Mouse (Mus musculus): Measurements from ENCODE around the gene Pdk2. TPM values are rescaled to one million over a fixed set of nuclear protein-coding genes. Genes with fewer than 3 reads are reported as not detected.

Pdk2 gene
- polyA plus RNA-seq, 1 experiment from 2014 or later, result 46.5 TPM

DNA sequence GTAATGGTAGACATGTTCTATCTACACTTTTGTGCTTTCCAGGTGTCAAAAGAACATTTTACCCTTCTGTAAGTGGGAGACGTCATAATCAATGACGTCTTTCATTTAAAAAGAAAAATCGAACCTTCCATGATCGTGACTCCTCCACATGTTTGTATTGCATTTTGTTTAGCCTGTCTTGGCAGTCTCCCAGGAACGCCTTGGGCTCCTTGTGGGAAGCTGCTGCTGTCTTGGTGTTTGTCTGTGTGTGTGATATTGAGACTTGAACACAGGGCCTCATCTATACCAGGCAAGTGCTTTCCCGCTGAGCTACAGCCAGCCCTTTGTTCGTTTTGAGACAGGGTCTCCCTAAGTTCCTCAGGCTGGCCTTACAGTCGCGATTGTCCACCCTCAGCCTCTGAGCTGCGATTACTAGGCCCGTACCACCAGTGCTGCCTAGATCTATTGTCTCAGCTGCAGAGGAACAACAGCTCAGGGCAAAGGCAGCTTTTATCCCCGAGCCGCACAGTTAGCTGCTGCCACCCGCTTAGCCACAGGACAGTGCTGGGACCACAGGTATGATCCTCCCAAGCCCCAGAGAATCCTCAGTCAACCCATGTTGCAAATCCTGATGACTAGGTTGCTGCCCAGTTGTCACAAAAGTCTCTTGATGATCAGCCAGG, 2.9 kb downstream of the Pdk2 start:
- WGBS, result 79% methylated on average over 14 of the region's 14 CpGs
- no peak overlapping the region for H3K27ac ChIP-seq (ENCODE audit: low read depth, low read length)
- no peak for ATAC-seq (ENCODE audit: low FRiP score, low TSS enrichment)
- peaks cover 14% of the 10 kb centered on the region; the same call in 1 of the 2 replicates for H3K4me1 ChIP-seq (ENCODE audit: control insufficient read depth, insufficient read depth, low read length)
- H3K4me3 ChIP-seq (ENCODE audit: low read length), result no peak overlapping the region
- no peaks in the 10 kb centered on the region for H3K27me3 ChIP-seq (ENCODE audit: control insufficient read depth, insufficient read depth, low read length)
- no peak overlapping the region for H3K4me2 ChIP-seq (replicated peaks; ENCODE audit: low read depth, low read length)
- peaks cover 6% of the 10 kb centered on the region; the same call in 1 of the 2 replicates for H3K36me3 ChIP-seq (ENCODE audit: control insufficient read depth, insufficient read depth, low read length)
- H3K9ac ChIP-seq (ENCODE audit: low read depth, low read length), result no peak overlapping the region
- H3K9me3 ChIP-seq (ENCODE audit: control insufficient read depth, low read length), result no peaks in the 10 kb centered on the region

DNA sequence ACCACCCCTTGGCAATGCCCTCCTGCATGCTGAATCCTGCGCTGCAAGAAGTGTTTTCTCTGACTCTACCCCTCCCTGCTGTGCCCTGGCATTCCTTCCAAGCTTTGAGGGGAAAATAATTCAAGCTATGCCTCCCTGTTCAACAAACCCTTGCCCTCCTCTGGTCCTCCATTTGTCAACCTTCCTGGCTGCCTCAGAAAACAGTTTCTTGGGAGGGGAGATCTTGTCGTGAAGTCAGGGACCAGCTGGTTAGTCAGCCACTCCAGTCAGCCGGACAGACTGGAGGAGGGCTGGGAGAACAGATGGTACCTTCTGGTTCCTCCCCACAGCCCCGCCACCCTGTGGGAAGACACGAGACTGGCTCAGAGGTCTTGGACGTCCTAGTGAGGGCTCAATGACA, 3.8 kb downstream of the Pdk2 start:
- Histone ChIP-seq H3K4me2 (replicated peaks; ENCODE audit: low read depth, low read length) (no peak overlapping the region), H3K9ac (ENCODE audit: low read depth, low read length) (no peak overlapping the region), H3K27me3 (ENCODE audit: control insufficient read depth, insufficient read depth, low read length) (no peaks in the 10 kb centered on the region), H3K4me1 (ENCODE audit: control insufficient read depth, insufficient read depth, low read length) (peaks cover 15% of the 10 kb centered on the region; the same call in 1 of the 2 replicates), H3K27ac (ENCODE audit: low read depth, low read length) (no peak overlapping the region), H3K9me3 (ENCODE audit: control insufficient read depth, low read length) (no peaks in the 10 kb centered on the region), H3K36me3 (ENCODE audit: control insufficient read depth, insufficient read depth, low read length) (peaks cover 6% of the 10 kb centered on the region; the same call in 1 of the 2 replicates), H3K4me3 (ENCODE audit: low read length) (no peak overlapping the region)
- WGBS, result 46% methylated on average over 6 of the region's 6 CpGs
- ATAC-seq (ENCODE audit: low FRiP score, low TSS enrichment), result no peak

DNA sequence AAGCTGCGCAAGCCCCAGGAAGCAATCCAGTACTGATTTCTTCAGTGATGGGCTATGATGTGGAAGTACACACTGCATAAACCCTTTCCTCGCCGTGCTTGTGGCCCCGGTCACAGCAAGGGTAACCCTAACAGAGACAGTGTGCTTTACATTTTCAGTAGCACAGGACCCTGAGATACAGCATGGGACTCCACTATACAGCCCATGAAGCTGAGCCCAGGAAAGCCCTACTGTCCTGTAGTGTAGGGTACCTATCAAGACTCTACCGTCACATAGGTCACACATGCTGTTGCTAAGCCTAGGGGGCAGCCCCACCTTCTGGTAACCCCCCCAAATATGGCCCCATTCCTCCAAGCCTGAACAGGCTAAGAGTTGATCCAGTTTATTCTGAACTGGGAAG, 4.6 kb downstream of the Pdk2 start:
- Histone ChIP-seq H3K9ac (ENCODE audit: low read depth, low read length) (no peak overlapping the region), H3K27me3 (ENCODE audit: control insufficient read depth, insufficient read depth, low read length) (no peaks in the 10 kb centered on the region), H3K4me3 (ENCODE audit: low read length) (no peak overlapping the region), H3K4me2 (replicated peaks; ENCODE audit: low read depth, low read length) (no peak overlapping the region), H3K9me3 (ENCODE audit: control insufficient read depth, low read length) (no peaks in the 10 kb centered on the region), H3K27ac (ENCODE audit: low read depth, low read length) (no peak overlapping the region), H3K36me3 (ENCODE audit: control insufficient read depth, insufficient read depth, low read length) (peaks cover 6% of the 10 kb centered on the region; the same call in 1 of the 2 replicates), H3K4me1 (ENCODE audit: control insufficient read depth, insufficient read depth, low read length) (peaks cover 11% of the 10 kb centered on the region; the same call in 1 of the 2 replicates)
- 95% methylated on average over 5 of the region's 5 CpGs for WGBS
- ATAC-seq (ENCODE audit: low FRiP score, low TSS enrichment), result no peak

DNA sequence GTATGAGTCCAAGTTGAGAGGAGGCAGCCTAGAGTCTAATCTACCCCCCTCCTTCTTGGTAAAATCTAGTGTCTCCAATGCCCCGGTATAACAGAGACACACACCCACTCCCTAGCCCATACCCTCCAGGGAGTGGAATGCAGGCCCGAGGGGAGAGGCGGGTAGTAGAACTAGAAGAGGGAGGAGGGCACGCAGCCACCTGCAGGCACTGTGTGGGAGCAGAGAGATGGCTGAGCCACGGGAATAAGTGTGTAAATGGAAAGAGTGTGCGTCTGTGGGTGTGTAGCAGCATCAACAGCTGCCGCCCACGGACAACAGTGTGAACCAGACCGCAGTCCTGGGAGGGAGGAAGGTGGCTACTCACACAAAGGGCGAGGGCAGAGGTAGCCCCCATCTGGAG, 6.3 kb downstream of the Pdk2 start:
- ATAC-seq (ENCODE audit: low FRiP score, low TSS enrichment), result no peak
- H3K9me3 ChIP-seq (ENCODE audit: control insufficient read depth, low read length), result no peaks in the 10 kb centered on the region
- no peak overlapping the region for H3K9ac ChIP-seq (ENCODE audit: low read depth, low read length)
- no peak overlapping the region for H3K27ac ChIP-seq (ENCODE audit: low read depth, low read length)
- H3K4me3 ChIP-seq (ENCODE audit: low read length), result no peak overlapping the region
- H3K4me1 ChIP-seq (ENCODE audit: control insufficient read depth, insufficient read depth, low read length), result 0 out of 2 replicates have a peak, but pooled peaks cover 5% of the 10 kb centered on the region
- 67% methylated on average over 10 of the region's 10 CpGs for WGBS
- H3K27me3 ChIP-seq (ENCODE audit: control insufficient read depth, insufficient read depth, low read length), result no peaks in the 10 kb centered on the region
- peaks cover 6% of the 10 kb centered on the region; the same call in 1 of the 2 replicates for H3K36me3 ChIP-seq (ENCODE audit: control insufficient read depth, insufficient read depth, low read length)
- no peak overlapping the region for H3K4me2 ChIP-seq (replicated peaks; ENCODE audit: low read depth, low read length)

DNA sequence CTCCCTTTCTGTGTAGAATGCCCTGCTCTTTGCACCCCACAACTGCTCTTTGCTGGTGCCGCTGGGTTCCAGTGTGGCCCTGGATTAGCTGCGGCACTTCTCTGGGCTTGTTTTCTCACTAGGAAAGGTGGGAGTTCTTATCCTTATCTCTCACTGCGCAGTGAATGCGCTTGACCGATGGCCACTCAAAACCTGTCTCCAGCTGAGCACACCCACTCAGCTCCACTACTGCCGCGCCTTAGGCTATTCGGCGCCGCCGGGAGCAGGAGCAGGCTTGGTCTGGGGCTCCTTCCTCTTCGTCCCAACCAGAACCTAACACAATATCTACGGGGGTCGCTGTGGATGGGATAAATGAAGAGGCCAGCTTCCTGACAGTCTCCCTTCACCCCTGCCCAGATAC, 7.5 kb downstream of the Pdk2 start:
- H3K27me3 ChIP-seq (ENCODE audit: control insufficient read depth, insufficient read depth, low read length), result no peaks in the 10 kb centered on the region
- H3K27ac ChIP-seq (ENCODE audit: low read depth, low read length), result no peak overlapping the region
- no peak overlapping the region for H3K4me2 ChIP-seq (replicated peaks; ENCODE audit: low read depth, low read length)
- 73% methylated on average over 14 of the region's 14 CpGs for WGBS
- peaks cover 6% of the 10 kb centered on the region; the same call in 1 of the 2 replicates for H3K36me3 ChIP-seq (ENCODE audit: control insufficient read depth, insufficient read depth, low read length)
- ATAC-seq (ENCODE audit: low FRiP score, low TSS enrichment), result no peak
- H3K9me3 ChIP-seq (ENCODE audit: control insufficient read depth, low read length), result no peaks in the 10 kb centered on the region
- no peak overlapping the region for H3K9ac ChIP-seq (ENCODE audit: low read depth, low read length)
- H3K4me1 ChIP-seq (ENCODE audit: control insufficient read depth, insufficient read depth, low read length), result 0 out of 2 replicates have a peak, but pooled peaks cover 5% of the 10 kb centered on the region
- no peak overlapping the region for H3K4me3 ChIP-seq (ENCODE audit: low read length)

DNA sequence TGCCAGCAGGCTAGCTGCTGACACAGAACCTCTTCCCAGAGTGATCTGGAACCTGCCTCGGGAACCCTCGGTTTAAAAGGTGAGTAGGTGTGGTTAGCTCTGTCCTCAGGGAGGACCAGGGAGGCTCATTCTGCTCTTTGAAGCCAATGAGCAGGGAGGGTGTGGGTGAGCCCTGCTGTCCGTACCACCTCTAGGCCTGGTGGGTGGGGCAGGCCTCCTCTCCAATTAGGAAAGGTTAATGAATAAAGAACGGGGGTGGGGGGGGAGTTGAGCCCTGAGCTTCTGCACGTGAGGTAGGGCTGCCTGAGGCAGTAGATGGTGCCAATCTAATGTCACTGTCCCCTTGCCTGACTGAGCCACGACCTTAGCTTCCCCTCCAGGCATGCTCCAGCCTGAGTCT, 8.2 kb downstream of the Pdk2 start:
- no peak overlapping the region for H3K9ac ChIP-seq (ENCODE audit: low read depth, low read length)
- no peaks in the 10 kb centered on the region for H3K9me3 ChIP-seq (ENCODE audit: control insufficient read depth, low read length)
- peaks cover 2% of the 10 kb centered on the region; the same call in 1 of the 2 replicates for H3K36me3 ChIP-seq (ENCODE audit: control insufficient read depth, insufficient read depth, low read length)
- H3K27ac ChIP-seq (ENCODE audit: low read depth, low read length), result no peak overlapping the region
- H3K27me3 ChIP-seq (ENCODE audit: control insufficient read depth, insufficient read depth, low read length), result no peaks in the 10 kb centered on the region
- H3K4me3 ChIP-seq (ENCODE audit: low read length), result no peak overlapping the region
- no peak for ATAC-seq (ENCODE audit: low FRiP score, low TSS enrichment)
- no peak overlapping the region for H3K4me2 ChIP-seq (replicated peaks; ENCODE audit: low read depth, low read length)
- 0 out of 2 replicates have a peak, but pooled peaks cover 5% of the 10 kb centered on the region for H3K4me1 ChIP-seq (ENCODE audit: control insufficient read depth, insufficient read depth, low read length)
- 24% methylated on average over 6 of the region's 6 CpGs for WGBS

DNA sequence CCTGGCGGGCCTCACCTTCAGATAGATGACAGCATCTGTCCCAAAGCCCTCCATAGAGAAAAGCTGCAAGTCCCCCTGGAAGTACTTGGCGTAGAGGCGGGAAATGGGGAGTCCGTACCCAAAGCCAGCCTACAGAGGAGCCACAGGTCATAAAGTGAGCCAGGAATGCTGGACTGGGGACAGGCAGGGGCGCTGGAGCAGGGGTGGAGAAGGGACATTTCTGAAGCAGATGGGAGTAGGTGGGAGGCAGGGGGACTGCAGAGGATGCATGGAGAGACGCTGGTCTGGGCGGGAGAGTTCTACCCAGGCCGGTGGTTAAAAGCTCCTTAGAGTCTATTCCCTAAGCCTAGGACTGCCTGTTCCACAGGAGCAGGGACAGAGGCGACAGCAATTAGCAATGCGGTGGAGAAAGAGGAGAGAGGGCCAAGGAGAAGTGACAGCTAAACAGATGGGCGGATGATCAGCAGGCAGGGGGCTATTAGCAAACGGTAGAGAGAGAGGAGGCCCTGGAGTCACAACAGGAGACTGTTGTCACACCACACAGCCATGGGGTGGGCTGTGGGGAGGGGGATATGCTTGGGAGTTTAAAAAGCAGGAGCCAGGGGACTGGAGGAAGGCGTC, 13.2 kb downstream of the Pdk2 start:
- Histone ChIP-seq H3K27ac (ENCODE audit: low read depth, low read length) (no peak overlapping the region), H3K4me3 (ENCODE audit: low read length) (no peak overlapping the region), H3K27me3 (ENCODE audit: control insufficient read depth, insufficient read depth, low read length) (no peaks in the 10 kb centered on the region), H3K9me3 (ENCODE audit: control insufficient read depth, low read length) (no peaks in the 10 kb centered on the region), H3K9ac (ENCODE audit: low read depth, low read length) (no peak overlapping the region), H3K36me3 (ENCODE audit: control insufficient read depth, insufficient read depth, low read length) (peaks cover 21% of the 10 kb centered on the region), H3K4me2 (replicated peaks; ENCODE audit: low read depth, low read length) (no peak overlapping the region), H3K4me1 (ENCODE audit: control insufficient read depth, insufficient read depth, low read length) (peaks cover 23% of the 10 kb centered on the region)
- no peak for ATAC-seq (ENCODE audit: low FRiP score, low TSS enrichment)
- 27% methylated on average over 13 of the region's 13 CpGs for WGBS

DNA sequence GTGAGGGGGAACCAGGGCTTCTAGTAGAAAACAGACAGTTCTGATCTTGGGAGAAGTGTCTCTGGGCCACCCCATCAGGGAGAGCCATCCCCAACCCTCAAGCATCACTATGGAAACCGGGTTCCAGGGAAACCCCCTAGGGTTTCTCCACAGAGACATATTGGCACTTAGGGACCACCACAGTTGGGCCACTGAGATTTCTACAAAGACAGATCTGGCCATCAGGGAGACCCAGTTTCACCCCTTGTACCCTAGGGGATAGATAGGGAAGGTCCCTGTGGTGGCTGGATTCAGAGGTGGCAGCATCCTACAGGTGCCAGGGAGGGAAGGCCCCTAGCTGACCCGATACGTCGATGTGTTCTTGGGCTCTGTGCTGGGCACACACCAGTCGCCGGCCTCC, 14.3 kb downstream of the Pdk2 start:
- H3K27me3 ChIP-seq (ENCODE audit: control insufficient read depth, insufficient read depth, low read length), result no peaks in the 10 kb centered on the region
- no peak overlapping the region for H3K9ac ChIP-seq (ENCODE audit: low read depth, low read length)
- H3K36me3 ChIP-seq (ENCODE audit: control insufficient read depth, insufficient read depth, low read length), result peaks cover 32% of the 10 kb centered on the region
- no peaks in the 10 kb centered on the region for H3K9me3 ChIP-seq (ENCODE audit: control insufficient read depth, low read length)
- ATAC-seq (ENCODE audit: low FRiP score, low TSS enrichment), result no peak
- H3K4me1 ChIP-seq (ENCODE audit: control insufficient read depth, insufficient read depth, low read length), result peaks cover 23% of the 10 kb centered on the region
- no peak overlapping the region for H3K27ac ChIP-seq (ENCODE audit: low read depth, low read length)
- WGBS, result 90% methylated on average over 6 of the region's 6 CpGs
- no peak overlapping the region for H3K4me3 ChIP-seq (ENCODE audit: low read length)
- H3K4me2 ChIP-seq (replicated peaks; ENCODE audit: low read depth, low read length), result no peak overlapping the region

DNA sequence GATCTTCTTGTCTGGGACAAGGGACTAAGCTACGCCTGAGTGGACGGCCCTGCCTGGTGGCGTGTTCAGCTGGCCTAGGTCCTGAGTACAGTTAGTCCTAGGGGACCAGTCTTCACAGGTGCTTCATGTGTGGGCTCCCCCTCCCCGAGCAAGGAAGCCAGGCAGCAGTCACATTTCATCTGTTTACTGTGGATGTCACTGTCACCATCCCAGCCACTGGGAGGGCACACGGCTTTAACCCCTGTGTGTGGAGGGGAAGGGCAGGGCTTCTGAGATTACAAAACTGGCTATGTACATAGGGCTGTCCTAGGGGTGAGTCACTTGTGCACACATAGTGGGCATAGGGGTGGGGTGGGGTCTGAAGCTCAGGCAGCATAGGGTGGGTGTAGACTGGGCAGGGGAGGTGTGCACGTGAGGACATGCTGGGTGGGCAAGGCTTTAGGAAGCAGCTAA, 15.0 kb downstream of the Pdk2 start:
- WGBS, result 29% methylated on average over 6 of the region's 6 CpGs
- Histone ChIP-seq H3K9me3 (ENCODE audit: control insufficient read depth, low read length) (no peaks in the 10 kb centered on the region), H3K27me3 (ENCODE audit: control insufficient read depth, insufficient read depth, low read length) (no peaks in the 10 kb centered on the region), H3K27ac (ENCODE audit: low read depth, low read length) (peak overlapping the region; percentile 43; the same call in 1 of the 2 replicates), H3K4me2 (replicated peaks; ENCODE audit: low read depth, low read length) (no peak overlapping the region), H3K4me3 (ENCODE audit: low read length) (no peak overlapping the region), H3K9ac (ENCODE audit: low read depth, low read length) (no peak overlapping the region), H3K36me3 (ENCODE audit: control insufficient read depth, insufficient read depth, low read length) (peaks cover 39% of the 10 kb centered on the region), H3K4me1 (ENCODE audit: control insufficient read depth, insufficient read depth, low read length) (peaks cover 23% of the 10 kb centered on the region)
- ATAC-seq (ENCODE audit: low FRiP score, low TSS enrichment), result peak; percentile 56
